Mouse (Mus musculus) liver, embryonic 13.5 days (tissue): ENCODE measurements around the gene Grm1. TPM values are rescaled to one million over a fixed set of nuclear protein-coding genes. Genes with fewer than 3 reads are reported as not detected.

Experiments
- ATAC-seq: fragments of 200-750 bp; cut with Nextera tagmentation; 2 replicates; pipeline ENCODE4 v1.8.0; 2017; ENCODE audit warnings: low read depth, mild to moderate bottlenecking, moderate number of reproducible peaks, moderate library complexity
- DNase-seq: peaks from one replicate; pipeline ENCODE4 v3.0.0; 2022
- H3K27ac ChIP-seq: fragments of 300-500 bp; sonication (generic); 2 replicates; pipeline ENCODE4 v1.5.1; 2015; ENCODE audit warnings: moderate library complexity, mild to moderate bottlenecking, inconsistent platforms
- H3K27me3 ChIP-seq: fragments of 300-500 bp; sonication (generic); 2 replicates; pipeline ENCODE4 v1.6.1; 2015; ENCODE audit warnings: mild to moderate bottlenecking, inconsistent platforms
- H3K36me3 ChIP-seq: fragments of 300-500 bp; sonication (generic); 2 replicates; pipeline ENCODE4 v1.6.1; 2015; ENCODE audit warnings: mild to moderate bottlenecking, inconsistent platforms
- H3K4me1 ChIP-seq: fragments of 300-500 bp; sonication (generic); replicated peaks from 2 replicates; pipeline ENCODE4 v1.6.1; 2015; ENCODE audit warnings: inconsistent platforms
- H3K4me2 ChIP-seq: fragments of 300-500 bp; sonication (generic); 2 replicates; pipeline ENCODE4 v1.6.1; 2015; ENCODE audit warnings: inconsistent platforms, mild to moderate bottlenecking, moderate library complexity
- H3K4me3 ChIP-seq: fragments of 300-500 bp; sonication (generic); replicated peaks from 2 replicates; pipeline ENCODE4 v1.5.1; 2015; ENCODE audit warnings: mild to moderate bottlenecking, inconsistent platforms
- H3K9ac ChIP-seq: fragments of 300-500 bp; sonication (generic); 2 replicates; pipeline ENCODE4 v1.6.1; 2015; ENCODE audit warnings: mild to moderate bottlenecking, inconsistent platforms
- H3K9me3 ChIP-seq: fragments of 300-500 bp; sonication (generic); replicated peaks from 2 replicates; pipeline ENCODE4 v1.6.1; 2016; ENCODE audit warnings: inconsistent platforms
- WGBS: fragments of 180-500 bp; shearing (Covaris S2); methylation state at CpG from one replicate; pipeline ENCODE4 v1.1.7; 2015; ENCODE audit not compliant: insufficient replicate concordance; 5-methylcytosine and 5-hydroxymethylcytosine counted together
- polyA plus RNA-seq: library from polyadenylated mRNA; unstranded; fragments of >200 nt; fragmentation: Nextera tagmentation; extraction: Ambion mirVana; gene quantifications from 2 replicates; pipeline ENCODE4 v1.2.1, GENCODE M21; 2015

Gene Grm1
- polyA plus RNA-seq, 1 experiment from 2014 or later = 0.08 TPM

DNA sequence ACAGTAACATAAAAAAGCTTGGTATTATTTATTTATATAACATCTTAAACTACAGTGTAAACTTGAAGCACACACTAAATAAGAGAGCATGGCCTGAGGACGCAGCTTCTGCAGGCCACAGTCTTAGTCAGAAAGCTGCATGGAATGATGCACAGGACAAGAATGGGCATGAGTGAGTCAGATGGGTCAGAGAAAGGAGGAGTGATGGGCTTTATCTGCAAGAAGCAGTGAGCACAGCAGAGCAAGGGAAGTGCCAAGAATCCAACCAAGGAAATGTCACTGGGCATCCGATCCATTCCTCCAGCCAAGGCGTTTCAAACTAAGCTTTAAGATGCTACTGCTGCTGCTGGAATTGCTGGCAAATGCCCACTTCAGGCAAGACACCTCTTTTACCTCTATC is 131.6 kb downstream of the Grm1 start:
- Histone ChIP-seq H3K4me2 (no peak overlapping the region), H3K9me3 (no peaks in the 10 kb centered on the region), H3K9ac (no peak overlapping the region), H3K4me1 (no peaks in the 10 kb centered on the region), H3K36me3 (no peaks in the 10 kb centered on the region), H3K27ac (no peak overlapping the region), H3K27me3 (no peaks in the 10 kb centered on the region), H3K4me3 (no peak overlapping the region)
- no peak for ATAC-seq
- WGBS = 60% methylated on average over 3 of the region's 3 CpGs
- DNase-seq = no peak

DNA sequence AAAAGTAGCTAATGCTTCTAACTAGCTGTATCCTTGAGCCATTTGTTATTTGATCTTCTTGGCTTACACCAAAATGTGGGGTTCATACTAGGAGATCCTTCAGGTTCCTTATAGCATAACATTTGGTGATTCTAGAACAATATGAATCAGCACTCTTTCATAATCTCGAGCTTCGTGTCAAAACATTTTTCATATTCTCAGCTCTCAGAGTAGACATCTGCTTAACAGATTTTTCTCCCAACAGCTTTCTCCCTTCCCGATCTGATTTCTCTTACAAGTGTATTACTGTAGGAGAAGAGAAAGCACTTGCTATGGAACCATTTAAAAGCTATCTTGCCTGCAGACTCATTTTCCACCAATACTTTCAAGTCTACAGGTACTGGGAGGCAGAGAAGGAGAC is 133.0 kb downstream of the Grm1 start:
- H3K9ac ChIP-seq = no peak overlapping the region
- no peak overlapping the region for H3K27ac ChIP-seq
- no peak overlapping the region for H3K4me2 ChIP-seq
- 67% methylated on average over 3 of the region's 3 CpGs for WGBS
- no peaks in the 10 kb centered on the region for H3K36me3 ChIP-seq
- DNase-seq (no peak), ATAC-seq (no peak)
- H3K27me3 ChIP-seq = no peaks in the 10 kb centered on the region
- no peaks in the 10 kb centered on the region for H3K9me3 ChIP-seq
- H3K4me1 ChIP-seq = no peaks in the 10 kb centered on the region
- H3K4me3 ChIP-seq = no peak overlapping the region

DNA sequence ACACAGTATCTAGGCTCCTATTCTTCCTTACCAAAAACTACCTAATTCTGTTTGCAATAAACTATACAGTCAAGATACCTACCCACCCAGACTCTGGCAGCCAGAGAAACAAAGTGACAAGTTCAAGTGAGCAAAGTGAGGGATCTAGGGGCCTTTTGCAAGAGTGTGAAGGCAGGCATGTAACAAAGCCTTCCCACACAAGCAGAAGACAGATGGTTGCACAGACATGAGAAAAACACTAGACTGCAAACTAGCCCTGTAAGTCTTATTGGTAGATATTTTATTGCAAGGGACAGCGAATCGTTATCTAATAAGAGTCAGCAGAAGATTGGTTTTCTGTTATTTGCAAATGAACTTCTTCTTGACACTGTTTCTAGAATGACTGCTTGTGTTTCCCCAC is 134.6 kb downstream of the Grm1 start:
- H3K27me3 ChIP-seq = no peaks in the 10 kb centered on the region
- no peak overlapping the region for H3K9ac ChIP-seq
- DNase-seq (no peak), ATAC-seq (no peak)
- H3K4me2 ChIP-seq = no peak overlapping the region
- no peaks in the 10 kb centered on the region for H3K4me1 ChIP-seq
- H3K9me3 ChIP-seq = no peaks in the 10 kb centered on the region
- H3K4me3 ChIP-seq = no peak overlapping the region
- WGBS = 70% methylated on average over 2 of the region's 2 CpGs
- no peak overlapping the region for H3K27ac ChIP-seq
- no peaks in the 10 kb centered on the region for H3K36me3 ChIP-seq

DNA sequence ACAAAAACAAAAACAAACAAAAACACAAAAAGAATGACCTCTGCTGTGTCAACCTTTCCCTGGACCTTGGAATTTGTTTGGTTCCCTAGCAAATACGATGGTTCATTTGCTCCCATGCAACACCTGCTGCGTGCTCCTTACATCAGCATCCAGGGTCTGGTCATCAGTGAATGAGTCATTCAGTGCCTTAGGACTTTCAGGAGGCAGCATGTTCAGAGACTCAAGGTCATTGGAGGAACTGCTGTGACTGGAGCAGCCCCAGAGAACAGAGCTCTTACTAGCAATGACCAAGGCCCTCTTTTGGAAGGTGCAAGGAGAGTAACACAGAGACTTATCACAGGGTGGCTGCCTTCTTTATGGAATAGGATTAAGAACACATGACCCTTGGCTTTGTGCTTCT is 138.2 kb downstream of the Grm1 start:
- no peak overlapping the region for H3K9ac ChIP-seq
- no peak overlapping the region for H3K4me3 ChIP-seq
- no peaks in the 10 kb centered on the region for H3K4me1 ChIP-seq
- ATAC-seq (no peak), DNase-seq (no peak)
- no peaks in the 10 kb centered on the region for H3K9me3 ChIP-seq
- no peak overlapping the region for H3K27ac ChIP-seq
- H3K4me2 ChIP-seq = no peak overlapping the region
- 69% methylated on average over 2 of the region's 2 CpGs for WGBS
- no peaks in the 10 kb centered on the region for H3K36me3 ChIP-seq
- no peaks in the 10 kb centered on the region for H3K27me3 ChIP-seq

DNA sequence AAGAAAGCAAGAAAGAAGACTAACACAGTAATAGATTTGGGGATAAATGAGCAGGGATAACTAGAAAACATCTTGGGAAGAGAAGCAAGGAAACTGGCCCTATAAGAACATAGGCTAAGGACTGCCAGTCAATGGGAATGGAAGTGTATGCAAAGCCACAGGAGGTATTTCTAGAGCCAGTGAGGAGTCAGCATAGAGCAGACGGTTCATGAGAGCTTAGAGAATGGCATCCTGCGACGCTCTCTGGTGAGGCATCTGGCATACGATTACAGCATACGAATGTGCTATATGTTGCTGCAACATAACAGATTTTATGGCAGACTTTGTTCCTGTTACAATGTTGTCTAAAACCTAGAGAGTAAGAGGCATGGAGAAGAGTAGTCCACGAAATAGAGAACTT is 139.9 kb downstream of the Grm1 start:
- H3K4me1 ChIP-seq = no peaks in the 10 kb centered on the region

DNA sequence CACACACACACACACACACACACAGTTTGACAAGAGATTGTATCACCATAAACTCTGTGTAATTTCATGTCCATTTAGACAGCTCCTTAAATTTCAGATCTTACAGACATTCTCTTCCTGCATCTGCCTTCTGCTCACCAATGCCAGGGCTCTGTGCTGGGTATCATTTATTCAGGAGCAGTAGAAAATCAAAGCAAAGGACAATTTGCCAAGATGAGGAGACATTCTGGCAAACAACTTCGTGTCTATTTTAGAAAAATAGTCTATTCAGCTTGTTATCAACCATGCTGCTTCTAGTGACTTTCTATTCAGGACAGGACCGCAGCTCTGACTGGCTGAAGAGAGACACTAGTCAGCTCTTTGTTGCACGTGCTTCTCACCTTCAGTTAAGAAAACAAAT is 146.3 kb downstream of the Grm1 start:
- DNase-seq (no peak), ATAC-seq (no peak)
- no peak overlapping the region for H3K27ac ChIP-seq
- H3K9me3 ChIP-seq = no peaks in the 10 kb centered on the region
- H3K4me1 ChIP-seq = no peaks in the 10 kb centered on the region
- H3K4me3 ChIP-seq = no peak overlapping the region
- H3K27me3 ChIP-seq = no peaks in the 10 kb centered on the region
- no peak overlapping the region for H3K9ac ChIP-seq
- 38% methylated on average over 3 of the region's 3 CpGs for WGBS
- no peaks in the 10 kb centered on the region for H3K36me3 ChIP-seq
- no peak overlapping the region for H3K4me2 ChIP-seq

More for the DNA sequence above, 139.9 kb downstream of the Grm1 start:
- 70% methylated on average over 6 of the region's 6 CpGs for WGBS
- H3K36me3 ChIP-seq = no peaks in the 10 kb centered on the region
- H3K27ac ChIP-seq = no peak overlapping the region
- H3K4me3 ChIP-seq = no peak overlapping the region
- H3K27me3 ChIP-seq = no peaks in the 10 kb centered on the region
- H3K9me3 ChIP-seq = no peaks in the 10 kb centered on the region
- H3K9ac ChIP-seq = no peak overlapping the region
- no peak overlapping the region for H3K4me2 ChIP-seq
- DNase-seq (no peak), ATAC-seq (no peak)

DNA sequence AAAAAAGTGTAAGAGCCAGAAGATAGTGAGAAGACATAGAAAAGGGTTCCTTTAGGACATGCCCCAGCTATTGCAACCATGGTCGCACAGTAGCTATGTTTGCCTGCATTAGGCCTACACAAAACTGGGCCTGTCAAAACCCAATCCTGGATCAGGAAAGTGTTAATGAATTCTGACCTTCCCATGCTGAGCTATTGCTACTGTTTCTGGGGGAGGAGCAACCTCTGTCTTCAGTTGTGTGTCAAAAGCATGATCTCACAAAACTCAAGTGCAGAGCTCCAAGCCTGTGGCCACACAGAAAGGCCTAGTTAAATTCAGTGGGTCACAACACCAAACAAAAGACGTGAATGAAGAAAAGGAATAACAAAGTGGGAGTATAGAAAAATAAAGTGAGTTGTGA is 152.5 kb downstream of the Grm1 start:
- ATAC-seq (no peak), DNase-seq (no peak)
- no peaks in the 10 kb centered on the region for H3K9me3 ChIP-seq
- no peaks in the 10 kb centered on the region for H3K36me3 ChIP-seq
- H3K4me2 ChIP-seq = no peak overlapping the region
- H3K27ac ChIP-seq = no peak overlapping the region
- H3K9ac ChIP-seq = no peak overlapping the region
- H3K27me3 ChIP-seq = no peaks in the 10 kb centered on the region
- no peak overlapping the region for H3K4me3 ChIP-seq
- no peaks in the 10 kb centered on the region for H3K4me1 ChIP-seq
- 59% methylated on average over 2 of the region's 2 CpGs for WGBS

DNA sequence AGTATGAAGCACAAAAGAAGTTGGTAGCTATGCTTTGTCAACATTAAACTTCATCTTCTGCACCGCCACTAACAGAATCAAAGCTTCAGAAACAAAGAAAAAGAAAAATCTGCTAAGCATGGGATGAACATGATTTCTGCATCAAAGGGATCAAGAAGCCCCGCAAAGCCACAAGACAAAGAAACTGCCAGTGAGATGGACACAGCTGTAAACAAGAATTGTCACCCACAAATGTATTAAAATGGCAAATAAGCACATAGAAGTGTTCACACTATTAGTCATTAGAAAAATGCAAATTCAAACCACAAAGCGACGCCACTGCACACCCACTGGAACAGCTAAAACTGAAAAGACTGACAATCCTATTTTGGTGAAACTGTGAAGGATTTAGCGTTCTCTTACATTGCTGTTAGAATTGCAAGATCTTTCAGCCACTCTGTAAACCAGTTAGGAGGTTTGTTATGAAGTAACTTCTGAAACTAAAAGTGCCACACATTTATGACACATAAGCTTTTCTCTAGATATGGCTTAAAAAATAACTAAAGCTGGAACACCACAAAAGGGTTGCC is 153.3 kb downstream of the Grm1 start:
- Histone ChIP-seq H3K27ac (no peak overlapping the region), H3K27me3 (no peaks in the 10 kb centered on the region), H3K9me3 (no peaks in the 10 kb centered on the region), H3K4me1 (no peaks in the 10 kb centered on the region), H3K9ac (no peak overlapping the region), H3K36me3 (no peaks in the 10 kb centered on the region), H3K4me3 (no peak overlapping the region), H3K4me2 (no peak overlapping the region)
- DNase-seq (no peak), ATAC-seq (no peak)
- WGBS = 72% methylated on average over 5 of the region's 5 CpGs

DNA sequence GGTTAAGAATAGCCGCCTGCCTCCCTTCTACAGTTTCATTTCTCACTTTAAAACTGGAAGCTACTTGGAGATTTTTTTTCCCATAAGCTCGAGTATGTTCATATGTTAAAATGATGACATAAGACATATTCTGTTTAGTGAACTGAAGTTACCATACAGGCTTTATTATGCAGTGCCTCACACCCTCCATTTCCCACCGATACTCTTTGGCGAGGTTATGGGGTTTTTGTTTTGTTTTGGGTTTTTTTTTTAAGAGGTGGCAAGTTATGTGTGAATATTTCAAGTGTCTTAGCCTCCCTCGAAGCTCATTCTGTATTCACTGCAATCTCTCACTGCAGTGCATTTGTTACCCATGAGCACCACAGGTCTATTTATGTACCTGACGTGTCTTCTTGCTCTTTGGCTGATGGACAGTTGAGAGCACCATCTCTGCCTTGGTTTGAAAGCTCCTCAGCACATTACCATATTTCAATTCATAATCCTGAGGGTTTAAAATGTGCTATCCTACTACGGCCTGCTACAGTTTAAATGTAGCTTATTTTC is 164.2 kb downstream of the Grm1 start:
- no peaks in the 10 kb centered on the region for H3K36me3 ChIP-seq
- no peak for ATAC-seq
- DNase-seq = no peak
- H3K9ac ChIP-seq = no peak overlapping the region
- no peak overlapping the region for H3K27ac ChIP-seq
- no peak overlapping the region for H3K4me3 ChIP-seq
- no peaks in the 10 kb centered on the region for H3K4me1 ChIP-seq
- no peaks in the 10 kb centered on the region for H3K9me3 ChIP-seq
- no peak overlapping the region for H3K4me2 ChIP-seq
- 57% methylated on average over 7 of the region's 7 CpGs for WGBS
- no peaks in the 10 kb centered on the region for H3K27me3 ChIP-seq

DNA sequence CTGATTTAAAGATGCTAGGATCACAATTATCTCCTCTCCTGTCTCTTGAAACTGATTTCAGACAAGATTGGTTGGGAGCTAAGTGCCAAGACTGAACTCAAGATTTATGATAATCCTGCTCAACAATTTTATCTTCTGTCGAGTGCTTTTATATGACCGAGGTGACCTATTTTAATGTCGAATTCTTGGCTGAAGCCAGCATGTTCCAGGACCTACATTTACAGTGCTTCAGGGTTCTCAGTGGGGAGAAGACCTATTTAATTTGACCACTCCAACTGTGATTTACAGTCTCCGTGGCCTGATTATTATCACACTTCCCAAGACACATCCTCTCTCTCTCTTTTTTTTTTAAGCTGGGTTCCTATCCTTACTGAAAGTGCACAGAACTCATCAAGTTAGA is 168.5 kb downstream of the Grm1 start:
- Histone ChIP-seq H3K9me3 (no peaks in the 10 kb centered on the region), H3K36me3 (no peaks in the 10 kb centered on the region), H3K27me3 (no peaks in the 10 kb centered on the region), H3K27ac (no peak overlapping the region), H3K4me2 (no peak overlapping the region), H3K9ac (no peak overlapping the region), H3K4me3 (no peak overlapping the region), H3K4me1 (no peaks in the 10 kb centered on the region)
- 64% methylated on average over 4 of the region's 4 CpGs for WGBS
- DNase-seq (no peak), ATAC-seq (no peak)

DNA sequence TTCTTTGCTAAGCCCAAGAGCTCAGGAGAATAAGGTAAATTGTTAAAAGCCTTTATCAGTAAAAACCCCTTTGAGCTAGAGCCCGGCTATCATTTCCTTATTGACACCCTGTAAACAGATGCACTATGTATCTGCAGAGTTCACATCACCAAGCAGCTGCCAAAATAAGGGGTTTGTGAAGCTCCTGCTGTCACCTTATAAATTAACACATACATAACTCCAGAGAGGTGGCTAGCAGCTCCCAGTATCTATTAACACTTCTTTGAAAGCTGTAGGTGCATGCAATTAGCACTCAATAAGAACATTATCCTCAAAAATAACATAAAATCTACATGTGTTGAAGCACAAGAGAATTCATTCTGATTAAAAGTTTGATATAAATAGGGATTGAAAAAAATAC is 191.9 kb downstream of the Grm1 start:
- Histone ChIP-seq H3K4me1 (no peaks in the 10 kb centered on the region), H3K9ac (no peak overlapping the region), H3K27ac (no peak overlapping the region), H3K27me3 (no peaks in the 10 kb centered on the region), H3K4me2 (no peak overlapping the region), H3K9me3 (no peaks in the 10 kb centered on the region), H3K36me3 (no peaks in the 10 kb centered on the region), H3K4me3 (no peak overlapping the region)
- no peak for DNase-seq
- no peak for ATAC-seq
- WGBS = 26% methylated on average over 1 of the region's 1 CpGs

DNA sequence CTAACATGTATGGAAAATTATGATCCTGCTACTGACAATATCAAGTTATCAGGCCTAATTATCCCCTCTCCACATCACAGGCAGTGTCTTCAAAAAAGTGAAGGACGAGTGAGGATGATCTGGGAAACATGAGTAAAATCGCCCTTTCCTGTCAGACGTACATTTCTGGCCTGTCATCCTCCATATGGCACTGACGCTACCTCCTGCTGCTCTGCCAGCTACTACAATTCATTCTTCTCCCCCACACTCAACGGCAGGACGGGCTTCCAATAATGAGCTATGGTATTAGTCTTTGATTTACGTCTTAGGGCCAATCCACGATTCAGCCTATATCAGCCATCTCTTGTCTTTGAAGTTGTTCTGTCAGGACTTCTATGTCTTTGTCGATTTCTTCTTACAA is 193.6 kb downstream of the Grm1 start:
- Histone ChIP-seq H3K9ac (no peak overlapping the region), H3K4me3 (no peak overlapping the region), H3K27ac (no peak overlapping the region), H3K36me3 (no peaks in the 10 kb centered on the region), H3K27me3 (no peaks in the 10 kb centered on the region), H3K4me1 (no peaks in the 10 kb centered on the region), H3K9me3 (no peaks in the 10 kb centered on the region), H3K4me2 (no peak overlapping the region)
- no peak for ATAC-seq
- no peak for DNase-seq
- WGBS = 58% methylated on average over 9 of the region's 9 CpGs
